Mouse (Mus musculus) right cerebral cortex, postnatal 14 days (tissue): ENCODE measurements around the gene Cenpu.

Source experiments
- DNase-seq: peaks from one replicate; pipeline ENCODE4 v3.0.0; 2022

Cenpu gene

GRCm38 (mm10) chr8:46600959-46601707 is 49.3 kb downstream of the Cenpu start:
- DNase-seq = no peak

GRCm38 (mm10) chr8:46603587-46603986 is 51.8 kb downstream of the Cenpu start:
- DNase-seq = no peak

GRCm38 (mm10) chr8:46606930-46607329 is 55.1 kb downstream of the Cenpu start:
- no peak for DNase-seq

- DNase-seq = no peak
Measured at GRCm38 (mm10) chr8:46611557-46611956, 59.7 kb downstream of the Cenpu start.

GRCm38 (mm10) chr8:46612913-46613312 is 61.1 kb downstream of the Cenpu start:
- peak; percentile 8 for DNase-seq

GRCm38 (mm10) chr8:46613377-46613776 is 61.5 kb downstream of the Cenpu start:
- DNase-seq = no peak

- no peak for DNase-seq
Measured at GRCm38 (mm10) chr8:46615936-46616335, 64.1 kb downstream of the Cenpu start.

GRCm38 (mm10) chr8:46616879-46617689 is 65.3 kb downstream of the Cenpu start, which contains the start of the genes Primpol and Casp3:
TSS of gene Primpol (minus strand) at chr8:46617212.
TSS of gene Casp3 (plus strand) at chr8:46617291.
- DNase-seq = peak; percentile 93

- no peak for DNase-seq
Measured at GRCm38 (mm10) chr8:46617690-46618620, 66.1 kb downstream of the Cenpu start.

GRCm38 (mm10) chr8:46618639-46619320 is 67.0 kb downstream of the Cenpu start:
- DNase-seq = no peak

- no peak for DNase-seq
Measured at GRCm38 (mm10) chr8:46622446-46623270, 70.8 kb downstream of the Cenpu start.

GRCm38 (mm10) chr8:46625166-46625565 is 73.3 kb downstream of the Cenpu start:
- DNase-seq = no peak

GRCm38 (mm10) chr8:46626642-46627041 is 74.8 kb downstream of the Cenpu start:
- no peak for DNase-seq

GRCm38 (mm10) chr8:46627881-46628280 is 76.1 kb downstream of the Cenpu start:
- DNase-seq = no peak

GRCm38 (mm10) chr8:46628645-46629044 is 76.8 kb downstream of the Cenpu start:
- DNase-seq = no peak
